Mouse (Mus musculus): ENCODE measurements around the gene Bbs9. TPM values are rescaled to one million over a fixed set of nuclear protein-coding genes. Genes with fewer than 3 reads are reported as not detected.
A peak's percentile ranks its signal among the peaks of the same experiment; 100 is the strongest.

Gene Bbs9
- polyA plus RNA-seq (2015; fragmentation: Nextera tagmentation; extraction: Ambion mirVana): 4.0 and 5.8 TPM in 2 replicates

DNA sequence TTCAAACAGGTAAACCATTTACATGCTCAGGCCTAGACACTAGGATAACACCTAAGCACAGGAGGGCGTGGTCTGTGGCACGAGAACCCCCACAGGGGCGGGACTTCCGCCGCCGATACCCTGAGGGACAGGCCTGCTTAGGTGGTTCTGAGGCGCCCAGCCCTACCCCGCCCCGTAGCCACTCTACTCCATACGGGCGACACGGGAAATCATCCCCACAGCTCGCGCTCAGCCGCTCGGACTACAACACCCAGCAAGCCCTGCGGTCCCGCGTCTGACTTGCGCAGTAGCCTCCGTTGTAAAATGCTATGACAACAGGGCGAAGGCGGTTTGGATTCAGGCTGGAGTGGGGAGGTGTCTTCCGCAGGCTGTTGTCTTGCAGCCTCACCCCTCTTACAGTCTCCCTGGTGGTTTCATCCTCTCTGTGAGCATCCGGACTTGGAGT is at the start of gene Bbs9:
Bbs9 (plus strand) TSS at position 292 of the 445 bp plus-strand sequence.
- DNase-seq (ENCODE audit: low spot score) (peak; percentile 91), ATAC-seq (ENCODE audit: low FRiP score, low TSS enrichment) (peak; percentile 99)
- WGBS: 1% methylated on average over 25 of the region's 25 CpGs
- Histone ChIP-seq H3K36me3 (ENCODE audit: control insufficient read depth, insufficient read depth, low read length) (no peaks in the 10 kb centered on the region), H3K9me3 (ENCODE audit: control insufficient read depth, low read length) (no peaks in the 10 kb centered on the region), H3K4me2 (replicated peaks; ENCODE audit: low read depth) (peak within 1 kb of the TSS; percentile 87), H3K9ac (ENCODE audit: low read length) (peak within 1 kb of the TSS; percentile 63), H3K27ac (replicated peaks) (peak within 1 kb of the TSS; percentile 53; the same call in 1 of the 2 replicates), H3K4me1 (replicated peaks; ENCODE audit: control insufficient read depth, insufficient read depth) (no peaks in the 10 kb centered on the region), H3K4me3 (ENCODE audit: low read depth, low read length) (peak within 1 kb of the TSS; percentile 63), H3K27me3 (ENCODE audit: control insufficient read depth, insufficient read depth, low read length) (no peaks in the 10 kb centered on the region)
- TF ChIP-seq CTCF (IDR thresholded peaks at IDR 0.05; ENCODE audit: low read depth) (no peak), EP300 (optimal IDR thresholded peaks at IDR 0.05) (no peak)

DNA sequence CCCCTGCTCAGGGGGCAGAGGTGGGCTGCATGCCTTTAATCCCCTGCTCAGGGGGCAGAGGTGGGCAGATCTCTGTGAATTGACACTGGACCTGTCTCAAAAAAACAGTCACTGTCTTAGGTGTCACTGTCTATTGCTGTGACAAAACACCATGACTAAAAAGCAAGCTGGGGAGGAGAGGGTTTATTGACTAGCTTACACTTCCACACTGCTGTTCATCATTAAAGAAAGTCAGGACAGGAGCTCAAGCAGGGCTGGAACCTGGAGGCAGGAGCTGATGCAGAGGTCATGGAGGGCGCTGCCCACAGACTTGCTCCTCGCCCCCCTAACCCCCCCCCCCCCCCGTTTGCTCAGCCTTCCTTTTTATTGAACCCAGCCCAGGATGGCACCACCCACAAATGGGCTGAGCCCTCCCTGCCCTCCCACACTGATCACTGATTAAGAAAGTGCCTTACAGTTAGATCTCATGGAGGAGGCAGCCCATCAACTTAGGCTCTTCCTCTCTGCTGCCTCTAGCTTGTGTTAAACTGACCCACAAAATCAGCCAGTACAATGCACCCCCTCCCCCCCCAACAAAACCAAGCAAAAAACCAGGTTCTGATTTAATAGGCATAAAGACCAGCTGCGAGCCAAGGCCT is 47.4 kb upstream of the Bbs9 start:
- DNase-seq (ENCODE audit: low spot score): no peak
- 62% methylated on average over 3 of the region's 4 CpGs for WGBS
- no peaks in the 10 kb centered on the region for H3K9me3 ChIP-seq (ENCODE audit: control insufficient read depth, low read length)
- no peaks in the 10 kb centered on the region for H3K36me3 ChIP-seq (ENCODE audit: control insufficient read depth, insufficient read depth, low read length)
- ATAC-seq (ENCODE audit: low FRiP score, low TSS enrichment): no peak
- no peak overlapping the region for H3K27ac ChIP-seq (replicated peaks)
- H3K4me3 ChIP-seq (ENCODE audit: low read depth, low read length): no peak overlapping the region
- H3K4me2 ChIP-seq (replicated peaks; ENCODE audit: low read depth): no peak overlapping the region
- H3K4me1 ChIP-seq (replicated peaks; ENCODE audit: control insufficient read depth, insufficient read depth): 0 out of 2 replicates have a peak, but pooled peaks cover 7% of the 10 kb centered on the region
- no peaks in the 10 kb centered on the region for H3K27me3 ChIP-seq (ENCODE audit: control insufficient read depth, insufficient read depth, low read length)
- H3K9ac ChIP-seq (ENCODE audit: low read length): no peak overlapping the region
- no peak for TF ChIP-seq CTCF (IDR thresholded peaks at IDR 0.05; ENCODE audit: low read depth)
- TF ChIP-seq EP300 (optimal IDR thresholded peaks at IDR 0.05): no peak

DNA sequence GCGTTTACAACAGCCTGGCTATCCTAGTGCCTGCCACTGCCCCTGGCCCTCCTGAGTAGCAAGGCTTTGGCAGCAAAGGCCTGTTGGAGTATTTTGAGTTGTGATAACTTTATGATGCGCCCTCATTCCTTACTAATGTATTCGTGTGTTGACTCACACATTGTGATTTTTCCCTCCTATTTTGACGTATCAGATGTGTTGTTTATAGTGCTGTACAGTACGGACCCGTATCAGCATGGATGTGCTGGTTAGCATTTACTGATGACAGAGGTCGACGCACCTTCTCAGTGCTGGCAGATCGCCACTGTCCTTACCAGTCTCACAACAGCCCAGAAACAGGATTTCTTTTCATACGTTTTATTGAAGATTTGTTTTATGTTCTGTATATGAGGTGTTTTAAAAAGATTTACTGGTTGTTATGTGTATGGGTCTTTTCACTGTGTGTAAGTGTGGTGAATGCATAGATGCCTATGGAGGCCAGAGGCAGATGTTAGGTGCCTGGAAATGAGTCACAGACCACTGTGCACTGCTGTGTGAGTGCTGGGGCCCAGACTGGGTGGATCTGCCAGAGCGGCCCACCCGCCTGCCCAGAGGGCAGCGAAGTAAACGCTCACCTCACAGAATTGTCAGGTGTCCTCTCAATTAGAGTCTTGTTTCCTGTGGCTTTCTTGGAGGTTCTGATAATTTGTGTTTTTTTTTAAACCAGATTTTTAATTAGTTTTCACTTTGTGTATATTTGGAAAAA is 46.7 kb upstream of the Bbs9 start:
- Histone ChIP-seq H3K27ac (replicated peaks) (no peak overlapping the region), H3K9ac (ENCODE audit: low read length) (no peak overlapping the region), H3K4me2 (replicated peaks; ENCODE audit: low read depth) (no peak overlapping the region), H3K36me3 (ENCODE audit: control insufficient read depth, insufficient read depth, low read length) (no peaks in the 10 kb centered on the region), H3K4me3 (ENCODE audit: low read depth, low read length) (no peak overlapping the region), H3K9me3 (ENCODE audit: control insufficient read depth, low read length) (no peaks in the 10 kb centered on the region), H3K27me3 (ENCODE audit: control insufficient read depth, insufficient read depth, low read length) (no peaks in the 10 kb centered on the region), H3K4me1 (replicated peaks; ENCODE audit: control insufficient read depth, insufficient read depth) (0 out of 2 replicates have a peak, but pooled peaks cover 7% of the 10 kb centered on the region)
- ATAC-seq (ENCODE audit: low FRiP score, low TSS enrichment) (no peak), DNase-seq (ENCODE audit: low spot score) (no peak)
- WGBS: 78% methylated on average over 14 of the region's 14 CpGs
- TF ChIP-seq CTCF (IDR thresholded peaks at IDR 0.05; ENCODE audit: low read depth): no peak
- TF ChIP-seq EP300 (optimal IDR thresholded peaks at IDR 0.05): no peak

DNA sequence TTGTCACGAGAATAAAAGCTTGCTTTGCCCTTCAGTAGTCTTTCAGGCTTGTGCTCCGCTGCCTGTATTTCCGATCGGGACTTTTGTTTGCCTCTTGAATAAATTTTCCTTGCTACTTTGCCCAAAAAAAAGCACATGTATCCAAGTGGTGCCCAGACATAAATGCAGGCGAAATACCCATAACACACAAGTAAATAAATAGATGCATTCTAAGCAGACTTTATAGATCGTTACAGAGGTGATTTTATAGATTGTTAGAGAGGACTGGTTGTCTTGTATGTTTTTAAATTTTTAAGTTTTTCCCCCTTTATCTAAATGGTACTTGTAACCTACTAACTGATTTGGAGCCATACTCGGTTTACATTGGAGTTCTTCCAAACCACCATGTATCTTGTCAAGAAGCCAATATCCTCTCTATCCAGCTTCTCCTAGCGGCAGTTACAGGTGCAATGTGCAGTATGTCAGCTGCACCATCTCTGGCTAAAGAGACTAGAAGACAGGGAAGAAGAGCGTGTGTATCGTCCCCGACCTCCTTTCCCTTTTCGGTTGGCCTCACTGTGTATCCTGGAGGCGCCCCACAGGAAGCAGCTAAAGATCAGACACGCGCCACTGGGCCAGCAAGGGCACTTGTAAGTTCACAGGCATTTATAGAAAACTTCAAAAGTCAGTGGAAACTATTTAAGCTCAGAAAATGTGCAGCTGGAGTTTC is 45.8 kb upstream of the Bbs9 start:
- H3K36me3 ChIP-seq (ENCODE audit: control insufficient read depth, insufficient read depth, low read length): no peaks in the 10 kb centered on the region
- H3K9me3 ChIP-seq (ENCODE audit: control insufficient read depth, low read length): no peaks in the 10 kb centered on the region
- 51% methylated on average over 15 of the region's 15 CpGs for WGBS
- DNase-seq (ENCODE audit: low spot score): no peak
- ATAC-seq (ENCODE audit: low FRiP score, low TSS enrichment): no peak
- no peak overlapping the region for H3K4me3 ChIP-seq (ENCODE audit: low read depth, low read length)
- peak overlapping the region; percentile 35 for H3K4me2 ChIP-seq (replicated peaks; ENCODE audit: low read depth)
- peak overlapping the region; percentile 23; the same call in 1 of the 2 replicates for H3K9ac ChIP-seq (ENCODE audit: low read length)
- H3K4me1 ChIP-seq (replicated peaks; ENCODE audit: control insufficient read depth, insufficient read depth): 0 out of 2 replicates have a peak, but pooled peaks cover 7% of the 10 kb centered on the region
- H3K27me3 ChIP-seq (ENCODE audit: control insufficient read depth, insufficient read depth, low read length): no peaks in the 10 kb centered on the region
- TF ChIP-seq EP300 (optimal IDR thresholded peaks at IDR 0.05) (no peak), CTCF (IDR thresholded peaks at IDR 0.05; ENCODE audit: low read depth) (peak; percentile 23; the same call in 1 of the 2 replicates)
- H3K27ac ChIP-seq (replicated peaks): no peak overlapping the region

DNA sequence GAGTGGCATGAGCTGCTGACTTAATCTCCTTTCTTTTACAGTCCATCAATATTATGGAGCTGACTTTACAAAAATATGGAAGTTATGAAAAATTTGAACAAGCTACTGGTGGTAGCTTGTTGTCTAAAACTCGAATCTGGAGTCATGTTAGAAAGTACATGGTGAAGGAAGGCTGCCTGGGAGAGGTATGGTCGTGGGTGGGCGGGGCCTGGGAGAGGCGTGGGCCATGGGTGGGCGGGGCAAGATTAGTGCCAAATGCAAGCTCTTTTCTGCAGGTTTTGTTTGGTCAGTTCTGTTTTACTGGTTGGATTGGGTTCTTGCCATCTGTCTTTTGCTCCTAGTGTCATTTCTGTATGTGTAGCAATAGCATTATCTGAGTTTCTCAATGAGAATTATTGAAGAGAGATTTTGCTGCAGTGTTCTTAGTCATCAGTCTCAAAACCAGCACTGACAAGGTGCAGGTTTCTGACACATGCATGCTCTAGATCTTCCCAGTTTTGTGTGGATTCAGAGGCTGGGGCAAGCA is 45.1 kb upstream of the Bbs9 start:
- TF ChIP-seq CTCF (IDR thresholded peaks at IDR 0.05; ENCODE audit: low read depth) (no peak), EP300 (optimal IDR thresholded peaks at IDR 0.05) (no peak)
- H3K4me2 ChIP-seq (replicated peaks; ENCODE audit: low read depth): peak overlapping the region; percentile 35; the same call in 1 of the 2 replicates
- H3K4me1 ChIP-seq (replicated peaks; ENCODE audit: control insufficient read depth, insufficient read depth): 0 out of 2 replicates have a peak, but pooled peaks cover 7% of the 10 kb centered on the region
- no peak overlapping the region for H3K27ac ChIP-seq (replicated peaks)
- H3K4me3 ChIP-seq (ENCODE audit: low read depth, low read length): no peak overlapping the region
- 28% methylated on average over 5 of the region's 5 CpGs for WGBS
- DNase-seq (ENCODE audit: low spot score) (peak; percentile 28), ATAC-seq (ENCODE audit: low FRiP score, low TSS enrichment) (no peak)
- no peak overlapping the region for H3K9ac ChIP-seq (ENCODE audit: low read length)
- no peaks in the 10 kb centered on the region for H3K36me3 ChIP-seq (ENCODE audit: control insufficient read depth, insufficient read depth, low read length)
- H3K27me3 ChIP-seq (ENCODE audit: control insufficient read depth, insufficient read depth, low read length): no peaks in the 10 kb centered on the region
- no peaks in the 10 kb centered on the region for H3K9me3 ChIP-seq (ENCODE audit: control insufficient read depth, low read length)
